Mouse (Mus musculus) limb, embryonic 12.5 days (tissue): ENCODE data around the gene Zfp385c. TPM values are rescaled to one million over a fixed set of nuclear protein-coding genes. Genes with fewer than 3 reads are reported as not detected.
"Not testable (repeated sequence)": the region's sequence is repeated elsewhere in the genome, so short reads cannot be mapped to it uniquely, and the experiment has no call there.

Source experiments
- ATAC-seq: fragments of 200-750 bp; cut with Nextera tagmentation; 2 replicates; pipeline ENCODE4 v1.8.0; 2017; ENCODE audit warnings: low read depth, moderate TSS enrichment; ENCODE audit not compliant: insufficient number of reproducible peaks, insufficient read depth, low FRiP score, low TSS enrichment
- H3K27ac ChIP-seq: fragments of 300-500 bp; sonication (generic); 2 replicates; pipeline ENCODE4 v1.5.1; 2016; ENCODE audit warnings: mild to moderate bottlenecking, moderate library complexity
- H3K27me3 ChIP-seq: fragments of 300-500 bp; sonication (generic); 2 replicates; pipeline ENCODE4 v1.6.1; 2016; ENCODE audit warnings: mild to moderate bottlenecking, moderate library complexity
- H3K36me3 ChIP-seq: fragments of 300-500 bp; sonication (generic); 2 replicates; pipeline ENCODE4 v1.6.1; 2016; ENCODE audit warnings: mild to moderate bottlenecking, moderate library complexity
- H3K4me1 ChIP-seq: fragments of 300-500 bp; sonication (generic); replicated peaks from 2 replicates; pipeline ENCODE4 v1.6.1; 2016
- H3K4me2 ChIP-seq: fragments of 300-500 bp; sonication (generic); 2 replicates; pipeline ENCODE4 v1.6.1; 2016; ENCODE audit warnings: mild to moderate bottlenecking, moderate library complexity
- H3K4me3 ChIP-seq: fragments of 300-500 bp; sonication (generic); replicated peaks from 2 replicates; pipeline ENCODE4 v1.5.1; 2016; ENCODE audit warnings: mild to moderate bottlenecking
- H3K9ac ChIP-seq: fragments of 300-500 bp; sonication (generic); replicated peaks from 2 replicates; pipeline ENCODE4 v1.6.1; 2016; ENCODE audit warnings: mild to moderate bottlenecking, moderate library complexity
- H3K9me3 ChIP-seq: fragments of 300-500 bp; sonication (generic); 2 replicates; pipeline ENCODE4 v1.6.1; 2016; ENCODE audit warnings: mild to moderate bottlenecking, moderate library complexity
- WGBS: fragments of 180-500 bp; shearing (Covaris S2); methylation state at CpG from one replicate; pipeline ENCODE4 v1.1.7; 2016; 5-methylcytosine and 5-hydroxymethylcytosine counted together
- polyA plus RNA-seq: library from polyadenylated mRNA; unstranded; fragments of >200 nt; fragmentation: Nextera tagmentation; extraction: Ambion mirVana; gene quantifications from 2 replicates; pipeline ENCODE4 v1.2.1, GENCODE M21; 2016

The Zfp385c gene
- polyA plus RNA-seq, 1 experiment from 2014 or later = 0.70 TPM

- ATAC-seq = no peak
- H3K27me3 ChIP-seq = peaks cover 28% of the 10 kb centered on the region
- WGBS = 78% methylated on average over 7 of the region's 7 CpGs
- no peaks in the 10 kb centered on the region for H3K36me3 ChIP-seq
- H3K4me3 ChIP-seq = no peak overlapping the region
- no peak overlapping the region for H3K4me2 ChIP-seq
- no peak overlapping the region for H3K9ac ChIP-seq
- H3K27ac ChIP-seq = no peak overlapping the region
- no peaks in the 10 kb centered on the region for H3K9me3 ChIP-seq
- H3K4me1 ChIP-seq = peaks cover 6% of the 10 kb centered on the region
Observed at GRCm38 (mm10) chr11:100687265-100687664, 5.0 kb downstream of the Zfp385c start.

- no peak overlapping the region for H3K4me3 ChIP-seq
- ATAC-seq = no peak
- H3K27me3 ChIP-seq = peaks cover 14% of the 10 kb centered on the region
- 100% methylated on average over 3 of the region's 3 CpGs for WGBS
- H3K9ac ChIP-seq = no peak overlapping the region
- H3K36me3 ChIP-seq = no peaks in the 10 kb centered on the region
- no peaks in the 10 kb centered on the region for H3K4me1 ChIP-seq
- no peak overlapping the region for H3K4me2 ChIP-seq
- no peak overlapping the region for H3K27ac ChIP-seq
- no peaks in the 10 kb centered on the region for H3K9me3 ChIP-seq
Observed at GRCm38 (mm10) chr11:100685371-100685770, 6.9 kb downstream of the Zfp385c start.

GRCm38 (mm10) chr11:100684084-100684483 is 8.2 kb downstream of the Zfp385c start:
- no peak overlapping the region for H3K9ac ChIP-seq
- H3K27ac ChIP-seq = no peak overlapping the region
- no peaks in the 10 kb centered on the region for H3K4me1 ChIP-seq
- 79% methylated on average over 2 of the region's 2 CpGs for WGBS
- H3K27me3 ChIP-seq = 0 out of 2 replicates have a peak, but pooled peaks cover 5% of the 10 kb centered on the region
- no peak overlapping the region for H3K4me3 ChIP-seq
- no peaks in the 10 kb centered on the region for H3K36me3 ChIP-seq
- no peaks in the 10 kb centered on the region for H3K9me3 ChIP-seq
- no peak overlapping the region for H3K4me2 ChIP-seq
- ATAC-seq = no peak

- no peak for ATAC-seq
- Histone ChIP-seq H3K9me3 (no peaks in the 10 kb centered on the region), H3K9ac (no peak overlapping the region), H3K4me2 (no peak overlapping the region), H3K4me1 (no peaks in the 10 kb centered on the region), H3K27ac (no peak overlapping the region), H3K27me3 (peaks cover 5% of the 10 kb centered on the region; the same call in 1 of the 2 replicates), H3K4me3 (no peak overlapping the region), H3K36me3 (no peaks in the 10 kb centered on the region)
- WGBS = 69% methylated on average over 5 of the region's 5 CpGs
Observed at GRCm38 (mm10) chr11:100682526-100682925, 9.7 kb downstream of the Zfp385c start.

GRCm38 (mm10) chr11:100681826-100682225 is 10.4 kb downstream of the Zfp385c start:
- 79% methylated on average over 5 of the region's 5 CpGs for WGBS
- ATAC-seq = no peak
- H3K9ac ChIP-seq = no peak overlapping the region
- H3K36me3 ChIP-seq = no peaks in the 10 kb centered on the region
- H3K4me3 ChIP-seq = no peak overlapping the region
- peaks cover 5% of the 10 kb centered on the region; the same call in 1 of the 2 replicates for H3K27me3 ChIP-seq
- H3K4me2 ChIP-seq = no peak overlapping the region
- H3K27ac ChIP-seq = no peak overlapping the region
- H3K4me1 ChIP-seq = no peaks in the 10 kb centered on the region
- H3K9me3 ChIP-seq = no peaks in the 10 kb centered on the region

GRCm38 (mm10) chr11:100677810-100678209 is 14.4 kb downstream of the Zfp385c start:
- H3K9me3 ChIP-seq = no peaks in the 10 kb centered on the region
- H3K36me3 ChIP-seq = no peaks in the 10 kb centered on the region
- no peak for ATAC-seq
- H3K4me3 ChIP-seq = no peak overlapping the region
- H3K27me3 ChIP-seq = peaks cover 19% of the 10 kb centered on the region; the same call in 1 of the 2 replicates
- H3K4me2 ChIP-seq = no peak overlapping the region
- H3K27ac ChIP-seq = no peak overlapping the region
- peaks cover 12% of the 10 kb centered on the region for H3K4me1 ChIP-seq
- H3K9ac ChIP-seq = no peak overlapping the region
- 48% methylated on average over 7 of the region's 7 CpGs for WGBS

GRCm38 (mm10) chr11:100673169-100673568 is 19.1 kb downstream of the Zfp385c start:
- Histone ChIP-seq H3K4me2 (peak overlapping the region; percentile 53), H3K4me3 (peak overlapping the region; percentile 20), H3K36me3 (no peaks in the 10 kb centered on the region), H3K9me3 (0 out of 2 replicates have a peak, but pooled peaks cover 3% of the 10 kb centered on the region), H3K27ac (no peak overlapping the region), H3K9ac (peak overlapping the region; percentile 57), H3K4me1 (peaks cover 20% of the 10 kb centered on the region), H3K27me3 (peaks cover 28% of the 10 kb centered on the region)
- ATAC-seq = peak; percentile 56; the same call in 1 of the 2 replicates
- whole genome bisulfite sequencing = 4% methylated on average over 23 of the region's 23 CpGs

- peaks cover 28% of the 10 kb centered on the region for H3K27me3 ChIP-seq
- no peak for ATAC-seq
- peaks cover 20% of the 10 kb centered on the region for H3K4me1 ChIP-seq
- WGBS = 75% methylated on average over 2 of the region's 2 CpGs
- H3K9ac ChIP-seq = no peak overlapping the region
- H3K4me2 ChIP-seq = no peak overlapping the region
- H3K27ac ChIP-seq = no peak overlapping the region
- H3K9me3 ChIP-seq = 0 out of 2 replicates have a peak, but pooled peaks cover 3% of the 10 kb centered on the region
- H3K4me3 ChIP-seq = no peak overlapping the region
- no peaks in the 10 kb centered on the region for H3K36me3 ChIP-seq
Observed at GRCm38 (mm10) chr11:100671956-100672355, 20.3 kb downstream of the Zfp385c start.

- no peaks in the 10 kb centered on the region for H3K36me3 ChIP-seq
- peaks cover 20% of the 10 kb centered on the region for H3K4me1 ChIP-seq
- H3K9me3 ChIP-seq = 0 out of 2 replicates have a peak, but pooled peaks cover 3% of the 10 kb centered on the region
- H3K4me2 ChIP-seq = no peak overlapping the region
- peaks cover 28% of the 10 kb centered on the region for H3K27me3 ChIP-seq
- H3K27ac ChIP-seq = no peak overlapping the region
- ATAC-seq = no peak
- WGBS = 78% methylated on average over 1 of the region's 1 CpGs
- H3K4me3 ChIP-seq = no peak overlapping the region
- H3K9ac ChIP-seq = no peak overlapping the region
Observed at GRCm38 (mm10) chr11:100671049-100671448, 21.2 kb downstream of the Zfp385c start.

- no peak overlapping the region for H3K27ac ChIP-seq
- ATAC-seq = no peak
- WGBS = 68% methylated on average over 10 of the region's 10 CpGs
- no peak overlapping the region for H3K9ac ChIP-seq
- no peaks in the 10 kb centered on the region for H3K36me3 ChIP-seq
- H3K4me2 ChIP-seq = no peak overlapping the region
- H3K27me3 ChIP-seq = no peaks in the 10 kb centered on the region
- no peaks in the 10 kb centered on the region for H3K9me3 ChIP-seq
- H3K4me3 ChIP-seq = no peak overlapping the region
- peaks cover 9% of the 10 kb centered on the region for H3K4me1 ChIP-seq
Observed at GRCm38 (mm10) chr11:100659806-100660205, 32.4 kb downstream of the Zfp385c start.

- WGBS = 10% methylated on average over 6 of the region's 6 CpGs
Observed at GRCm38 (mm10) chr11:100656458-100656857, 35.8 kb downstream of the Zfp385c start.

GRCm38 (mm10) chr11:100655589-100655988 is 36.7 kb downstream of the Zfp385c start:
- WGBS = 62% methylated on average over 3 of the region's 3 CpGs
- H3K4me2 ChIP-seq, H3K36me3 ChIP-seq, H3K9ac ChIP-seq, H3K9me3 ChIP-seq, ATAC-seq, H3K4me1 ChIP-seq, H3K27ac ChIP-seq, H3K4me3 ChIP-seq: not testable (repeated sequence)
- peaks cover 18% of the 10 kb centered on the region for H3K27me3 ChIP-seq

More at GRCm38 (mm10) chr11:100656458-100656857, 35.8 kb downstream of the Zfp385c start:
- Histone ChIP-seq H3K27ac (no peak overlapping the region), H3K4me3 (no peak overlapping the region), H3K4me1 (peaks cover 9% of the 10 kb centered on the region), H3K9ac (0 out of 2 replicates have a peak overlapping the region, but pooled peaks have one; percentile 18), H3K36me3 (no peaks in the 10 kb centered on the region), H3K4me2 (no peak overlapping the region), H3K9me3 (no peaks in the 10 kb centered on the region), H3K27me3 (peaks cover 10% of the 10 kb centered on the region)
- no peak for ATAC-seq
